Mouse (Mus musculus) myocyte (in vitro differentiated cells): Measurements from ENCODE around the gene Rpl23.

ENCODE experiments used
- MYOG ChIP-seq, 3 experiments: IDR thresholded peaks; one replicate each; pipeline ENCODE4 v1.6.1; 2011; ENCODE audit warnings: control low read depth in 2 of 3, low read depth in 2 of 3, mild to moderate bottlenecking in 2 of 3; ENCODE audit not compliant: insufficient read length in 2 of 3, control insufficient read depth in 1 of 3, insufficient read depth in 1 of 3
- POLR2A ChIP-seq: IDR thresholded peaks from one replicate; pipeline ENCODE4 v1.6.1; 2011; ENCODE audit warnings: low read depth, mild to moderate bottlenecking, control low read depth, moderate library complexity; ENCODE audit not compliant: insufficient read length
- POLR2AphosphoS2 ChIP-seq: IDR thresholded peaks from one replicate; pipeline ENCODE4 v1.6.1; 2011; ENCODE audit warnings: low read depth, control low read depth; ENCODE audit not compliant: insufficient read length
- TCF12 ChIP-seq: IDR thresholded peaks from one replicate; pipeline ENCODE4 v1.6.1; 2011; ENCODE audit warnings: mild to moderate bottlenecking, control low read depth; ENCODE audit not compliant: poor library complexity, insufficient read depth, severe bottlenecking
- TCF3 ChIP-seq: IDR thresholded peaks from one replicate; pipeline ENCODE4 v1.6.1; 2011; ENCODE audit warnings: low read depth, control low read depth; ENCODE audit not compliant: insufficient read length
- USF1 ChIP-seq: IDR thresholded peaks from one replicate; pipeline ENCODE4 v1.6.1; 2011; ENCODE audit warnings: low read depth, mild to moderate bottlenecking, control low read depth, moderate library complexity

DNA sequence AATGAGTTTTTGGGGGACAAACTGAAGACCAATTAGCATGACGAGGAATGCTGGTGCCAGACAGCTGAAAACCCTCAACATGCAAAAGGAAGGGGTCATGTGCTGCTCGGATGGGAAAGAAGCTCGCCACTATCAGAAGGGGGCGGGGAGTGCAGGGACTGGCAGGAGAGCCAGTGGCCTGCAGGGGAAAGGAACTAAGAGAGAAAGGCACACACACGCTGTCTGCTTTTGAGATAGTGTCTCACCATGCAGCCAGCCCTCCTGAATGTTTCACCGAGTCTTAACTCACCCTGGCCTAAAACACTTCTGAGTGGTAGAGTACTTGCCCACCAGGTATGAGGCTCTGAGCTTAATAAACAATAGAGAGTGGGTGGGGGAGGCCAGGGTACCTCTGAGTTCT, 23.3 kb downstream of the Rpl23 start:
- TF ChIP-seq POLR2AphosphoS2 (no peak), POLR2A (no peak), MYOG (IDR thresholded peaks at IDR 0.05; ENCODE audit: control insufficient read depth in 1 of 3, insufficient read depth in 1 of 3, insufficient read length in 2 of 3, low read depth in 2 of 3) (no peak), TCF12 (no peak), TCF3 (no peak), USF1 (no peak)
